Mouse (Mus musculus) lung, embryonic 16.5 days (tissue): Measurements from ENCODE around the gene D430019H16Rik. TPM values are rescaled to one million over a fixed set of nuclear protein-coding genes. Genes with fewer than 3 reads are reported as not detected.
A peak's percentile ranks its signal among the peaks of the same experiment; 100 is the strongest.

Experiments
- ATAC-seq: fragments of 200-750 bp; cut with Nextera tagmentation; 2 replicates; pipeline ENCODE4 v1.8.0; 2017; ENCODE audit warnings: low read depth, mild to moderate bottlenecking, moderate library complexity
- H3K27ac ChIP-seq: fragments of 300-500 bp; sonication (generic); 2 replicates; pipeline ENCODE4 v1.5.1; 2014; ENCODE audit warnings: mild to moderate bottlenecking, control low read depth, low read length
- H3K27me3 ChIP-seq: fragments of 300-500 bp; sonication (generic); 2 replicates; pipeline ENCODE4 v1.6.1; 2014; ENCODE audit warnings: low read depth, low read length, mixed read lengths; ENCODE audit not compliant: control insufficient read depth, insufficient read depth
- H3K36me3 ChIP-seq: fragments of 300-500 bp; sonication (generic); 2 replicates; pipeline ENCODE4 v1.6.1; 2014; ENCODE audit warnings: low read length; ENCODE audit not compliant: control insufficient read depth, insufficient read depth
- H3K4me1 ChIP-seq: fragments of 300-500 bp; sonication (generic); replicated peaks from 2 replicates; pipeline ENCODE4 v1.6.1; 2014; ENCODE audit warnings: low read length, mixed read lengths; ENCODE audit not compliant: control insufficient read depth, insufficient read depth
- H3K4me2 ChIP-seq: fragments of 300-500 bp; sonication (generic); 2 replicates; pipeline ENCODE4 v1.6.1; 2014; ENCODE audit warnings: low read depth, low read length, control low read depth
- H3K4me3 ChIP-seq: fragments of 300-500 bp; sonication (generic); 2 replicates; pipeline ENCODE4 v1.5.1; 2014; ENCODE audit warnings: mild to moderate bottlenecking, low read length, control low read depth
- H3K9ac ChIP-seq: fragments of 300-500 bp; sonication (generic); 2 replicates; pipeline ENCODE4 v1.6.1; 2014; ENCODE audit warnings: low read length, control low read depth
- H3K9me3 ChIP-seq: fragments of 300-500 bp; sonication (generic); 2 replicates; pipeline ENCODE4 v1.6.1; 2016; ENCODE audit warnings: low read length; ENCODE audit not compliant: control insufficient read depth
- whole genome bisulfite sequencing: fragments of 180-500 bp; shearing (Covaris S2); extraction: QIAGEN DNeasy Blood & Tissue Kit; methylation state at CpG from one replicate; pipeline ENCODE4 v1.1.7; 2014; 5-methylcytosine and 5-hydroxymethylcytosine counted together
- polyA plus RNA-seq: library from polyadenylated mRNA; unstranded; fragments of >200 nt; fragmentation: Nextera tagmentation; extraction: Ambion mirVana; gene quantifications from 2 replicates; pipeline ENCODE4 v1.2.1, GENCODE M21; 2015

The D430019H16Rik gene
- polyA plus RNA-seq, 1 experiment from 2014 or later: 1.1 TPM

DNA sequence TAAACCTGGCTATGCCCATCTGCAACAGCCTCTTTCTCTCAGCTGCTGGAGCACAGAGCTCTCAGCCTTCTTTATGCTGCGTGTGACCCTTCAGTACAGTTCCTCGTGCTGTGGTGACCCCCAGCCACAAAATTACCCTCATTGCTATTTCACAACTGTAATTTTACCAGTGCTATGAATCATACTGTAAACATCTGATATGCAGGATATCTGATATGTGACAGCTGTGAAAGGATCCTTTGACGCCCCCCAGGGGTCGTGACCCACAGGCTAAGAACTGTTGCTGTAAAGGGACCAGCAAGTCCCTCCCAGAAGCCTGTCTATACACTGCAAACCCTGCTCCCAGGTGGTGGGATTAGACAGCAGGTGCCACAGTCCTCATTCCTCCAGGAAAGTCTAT is 45.2 kb downstream of the D430019H16Rik start:
- H3K4me1 ChIP-seq: peaks cover 8% of the 10 kb centered on the region; the same call in 1 of the 2 replicates
- H3K27ac ChIP-seq: no peak overlapping the region
- no peaks in the 10 kb centered on the region for H3K9me3 ChIP-seq
- 0 out of 2 replicates have a peak, but pooled peaks cover 2% of the 10 kb centered on the region for H3K27me3 ChIP-seq
- peak; percentile 26 for ATAC-seq
- H3K36me3 ChIP-seq: no peaks in the 10 kb centered on the region
- WGBS: 44% methylated on average over 4 of the region's 4 CpGs
- no peak overlapping the region for H3K9ac ChIP-seq
- no peak overlapping the region for H3K4me2 ChIP-seq
- H3K4me3 ChIP-seq: no peak overlapping the region

DNA sequence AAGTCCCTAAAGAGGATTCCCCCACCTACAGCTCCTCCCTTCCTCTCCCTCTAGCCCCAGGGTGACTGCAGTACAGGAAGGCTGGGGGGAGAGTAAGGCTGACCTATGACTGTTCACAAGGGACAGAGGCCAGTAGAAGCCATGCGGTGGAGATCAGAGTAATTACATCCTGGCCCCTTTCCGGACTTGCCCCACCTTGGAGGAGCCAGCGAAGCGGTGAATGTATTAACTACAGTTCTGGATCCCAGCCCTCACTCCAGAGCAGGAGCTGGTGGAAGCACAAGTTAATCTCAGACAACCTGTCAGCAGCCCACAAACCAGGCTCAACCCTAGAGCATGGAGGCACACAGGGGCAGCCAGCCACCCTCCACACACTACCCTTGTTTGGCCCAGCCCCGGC is 47.3 kb downstream of the D430019H16Rik start:
- Histone ChIP-seq H3K27ac (no peak overlapping the region), H3K9me3 (no peaks in the 10 kb centered on the region), H3K27me3 (0 out of 2 replicates have a peak, but pooled peaks cover under 1% of the 10 kb centered on the region), H3K4me1 (peaks cover 8% of the 10 kb centered on the region; the same call in 1 of the 2 replicates), H3K4me2 (no peak overlapping the region), H3K9ac (no peak overlapping the region; the same call in 1 of the 2 replicates), H3K36me3 (no peaks in the 10 kb centered on the region), H3K4me3 (no peak overlapping the region)
- ATAC-seq: no peak
- 65% methylated on average over 5 of the region's 5 CpGs for WGBS

DNA sequence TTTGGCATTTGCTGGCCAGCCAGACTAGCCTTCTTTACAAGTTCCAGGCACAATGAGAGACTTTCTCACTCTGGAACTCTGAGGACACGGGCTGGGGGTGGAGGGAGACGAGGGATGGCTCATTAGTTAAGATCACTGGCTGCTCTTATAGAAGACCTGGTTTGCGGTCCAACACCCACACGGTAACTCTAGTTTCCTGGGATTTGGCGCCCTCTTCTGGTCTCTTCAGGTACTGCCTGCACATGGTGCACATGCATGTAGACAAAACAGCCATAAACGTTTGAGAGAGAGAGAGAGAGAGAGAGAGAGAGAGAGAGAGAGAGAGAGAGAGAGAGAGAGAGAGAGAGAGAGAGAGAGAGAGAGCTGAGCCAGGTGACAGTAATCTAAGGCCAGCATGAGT is 51.1 kb downstream of the D430019H16Rik start:
- no peak for ATAC-seq
- 63% methylated on average over 6 of the region's 6 CpGs for WGBS
- H3K36me3 ChIP-seq: no peaks in the 10 kb centered on the region

GRCm38 (mm10) chr12:105511109-105511508 is 57.5 kb downstream of the D430019H16Rik start:
- Histone ChIP-seq H3K27me3 (no peaks in the 10 kb centered on the region), H3K36me3 (no peaks in the 10 kb centered on the region), H3K27ac (peak overlapping the region; percentile 89), H3K4me3 (no peak overlapping the region), H3K9me3 (no peaks in the 10 kb centered on the region), H3K4me2 (peak overlapping the region; percentile 38; the same call in 1 of the 2 replicates), H3K4me1 (peaks cover 11% of the 10 kb centered on the region), H3K9ac (no peak overlapping the region)
- peak; percentile 35; the same call in 1 of the 2 replicates for ATAC-seq
- 68% methylated on average over 5 of the region's 5 CpGs for WGBS

More for the DNA sequence above, 51.1 kb downstream of the D430019H16Rik start:
- Histone ChIP-seq H3K27me3 (no peaks in the 10 kb centered on the region), H3K4me3 (no peak overlapping the region), H3K9ac (no peak overlapping the region), H3K9me3 (no peaks in the 10 kb centered on the region), H3K4me2 (no peak overlapping the region), H3K4me1 (peaks cover 2% of the 10 kb centered on the region; the same call in 1 of the 2 replicates), H3K27ac (no peak overlapping the region)

DNA sequence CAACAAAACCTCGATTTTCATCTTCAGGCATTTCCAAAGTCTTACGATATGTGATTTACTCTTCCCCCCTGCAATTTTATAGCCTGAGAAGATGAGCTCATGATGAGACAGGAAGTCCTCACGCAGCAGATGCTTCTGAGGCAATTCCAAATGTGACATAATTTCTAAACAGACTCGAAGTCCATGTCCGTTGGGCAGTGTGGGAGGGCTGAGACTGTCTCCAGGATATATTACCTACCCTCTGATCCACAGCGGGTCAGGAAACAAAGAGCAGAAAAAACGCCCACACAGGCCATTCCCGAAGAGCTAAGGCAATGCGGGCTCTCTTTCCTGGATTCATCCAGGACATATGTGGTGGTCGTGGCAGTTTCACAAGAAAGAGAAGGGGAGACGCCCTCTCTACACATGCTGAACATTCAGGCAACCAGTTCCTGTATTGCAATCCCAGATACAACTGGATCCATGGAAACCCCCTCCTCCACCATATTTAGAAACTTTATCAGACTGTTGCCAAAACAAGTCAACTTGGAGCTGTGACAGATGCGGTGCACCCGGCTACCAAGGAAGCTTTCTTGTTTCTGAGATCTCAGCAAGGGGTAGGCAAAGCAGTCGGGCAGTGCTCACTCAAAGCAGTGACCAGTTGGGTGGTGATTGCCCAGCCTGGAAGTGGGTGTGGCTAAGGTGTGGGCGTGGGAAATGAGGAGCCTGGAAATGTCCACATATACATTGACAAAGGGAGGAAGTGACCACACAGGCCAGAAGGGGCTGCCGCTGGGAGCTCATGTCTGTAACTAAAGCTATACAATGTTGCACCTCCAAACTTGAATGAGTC is 58.2 kb downstream of the D430019H16Rik start:
- WGBS: 35% methylated on average over 16 of the region's 16 CpGs
- peak overlapping the region; percentile 38 for H3K4me2 ChIP-seq
- ATAC-seq: peak; percentile 86

DNA sequence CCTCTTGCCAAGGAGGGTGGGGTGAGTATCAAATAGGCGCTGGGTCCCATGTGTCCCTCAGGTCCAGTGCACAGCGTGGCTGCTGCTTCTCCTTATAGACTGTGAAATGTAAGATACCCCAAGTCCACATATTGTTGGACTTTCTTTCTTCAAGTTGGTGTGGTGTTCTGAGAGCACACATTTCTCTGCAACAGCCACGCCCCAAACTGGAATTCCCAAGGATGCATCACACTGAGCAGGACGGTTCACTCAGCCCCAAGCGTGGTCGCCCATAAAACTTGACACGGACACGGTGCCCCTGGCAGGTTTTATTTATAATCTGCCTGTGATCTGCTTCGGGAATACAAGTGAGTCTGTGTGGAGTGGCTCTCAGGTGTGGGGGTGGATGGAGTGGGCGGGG is 60.5 kb downstream of the D430019H16Rik start:
- H3K27ac ChIP-seq: peak overlapping the region; percentile 57; the same call in 1 of the 2 replicates
- no peak overlapping the region for H3K4me2 ChIP-seq
- 62% methylated on average over 10 of the region's 10 CpGs for WGBS
- H3K9me3 ChIP-seq: no peaks in the 10 kb centered on the region
- H3K4me3 ChIP-seq: no peak overlapping the region
- no peak for ATAC-seq
- no peak overlapping the region for H3K9ac ChIP-seq
- H3K4me1 ChIP-seq: peaks cover 17% of the 10 kb centered on the region
- no peaks in the 10 kb centered on the region for H3K27me3 ChIP-seq
- no peaks in the 10 kb centered on the region for H3K36me3 ChIP-seq

More for the DNA sequence above, 58.2 kb downstream of the D430019H16Rik start:
- no peak overlapping the region for H3K4me3 ChIP-seq
- H3K4me1 ChIP-seq: peaks cover 11% of the 10 kb centered on the region
- no peaks in the 10 kb centered on the region for H3K27me3 ChIP-seq
- H3K36me3 ChIP-seq: no peaks in the 10 kb centered on the region
- H3K9me3 ChIP-seq: no peaks in the 10 kb centered on the region
- peak overlapping the region; percentile 89 for H3K27ac ChIP-seq
- no peak overlapping the region for H3K9ac ChIP-seq

DNA sequence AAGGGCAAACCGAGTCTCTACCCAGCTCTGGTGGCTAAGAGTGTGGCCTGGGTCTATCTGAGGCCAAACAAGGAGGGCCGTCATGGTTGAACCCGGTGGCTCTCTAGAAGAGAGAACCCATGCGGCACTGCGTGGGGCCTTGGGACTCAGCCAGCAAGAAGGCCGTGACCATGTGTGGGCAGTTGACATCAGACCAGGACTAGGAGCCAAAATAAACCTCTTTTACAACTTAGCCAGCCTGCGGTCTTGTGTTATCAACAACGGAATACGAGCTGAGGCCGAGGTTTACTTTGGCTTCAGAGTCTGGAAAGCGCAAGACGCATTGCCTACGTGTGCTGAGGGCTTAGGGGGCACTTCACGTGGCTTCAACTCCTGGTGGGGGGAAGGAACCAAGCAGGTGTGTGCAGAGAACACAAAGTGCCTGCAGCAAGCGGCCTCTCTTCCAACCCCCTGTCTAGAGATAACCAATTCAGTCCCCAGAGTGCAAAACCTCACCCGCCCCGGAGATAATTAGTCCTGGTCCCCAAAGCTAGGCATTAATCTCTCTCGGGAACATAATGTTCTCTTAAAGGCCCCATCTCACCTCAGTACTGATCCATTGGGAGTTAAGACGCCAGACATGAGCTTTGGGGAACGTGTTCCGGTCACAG is 63.5 kb downstream of the D430019H16Rik start:
- H3K9ac ChIP-seq: no peak overlapping the region
- H3K4me3 ChIP-seq: no peak overlapping the region
- H3K27ac ChIP-seq: peak overlapping the region; percentile 45
- H3K4me2 ChIP-seq: no peak overlapping the region
- H3K4me1 ChIP-seq: peaks cover 31% of the 10 kb centered on the region
- peak; percentile 32 for ATAC-seq
- H3K9me3 ChIP-seq: no peaks in the 10 kb centered on the region
- no peaks in the 10 kb centered on the region for H3K27me3 ChIP-seq
- no peaks in the 10 kb centered on the region for H3K36me3 ChIP-seq
- WGBS: 46% methylated on average over 21 of the region's 21 CpGs

- Histone ChIP-seq H3K36me3 (no peaks in the 10 kb centered on the region), H3K4me1 (peaks cover 31% of the 10 kb centered on the region), H3K9me3 (no peaks in the 10 kb centered on the region), H3K27me3 (no peaks in the 10 kb centered on the region), H3K4me3 (no peak overlapping the region), H3K4me2 (no peak overlapping the region), H3K9ac (no peak overlapping the region), H3K27ac (peak overlapping the region; percentile 58)
- ATAC-seq: no peak
- 77% methylated on average over 2 of the region's 2 CpGs for WGBS
Measured at GRCm38 (mm10) chr12:105519851-105520250, 66.2 kb downstream of the D430019H16Rik start.

DNA sequence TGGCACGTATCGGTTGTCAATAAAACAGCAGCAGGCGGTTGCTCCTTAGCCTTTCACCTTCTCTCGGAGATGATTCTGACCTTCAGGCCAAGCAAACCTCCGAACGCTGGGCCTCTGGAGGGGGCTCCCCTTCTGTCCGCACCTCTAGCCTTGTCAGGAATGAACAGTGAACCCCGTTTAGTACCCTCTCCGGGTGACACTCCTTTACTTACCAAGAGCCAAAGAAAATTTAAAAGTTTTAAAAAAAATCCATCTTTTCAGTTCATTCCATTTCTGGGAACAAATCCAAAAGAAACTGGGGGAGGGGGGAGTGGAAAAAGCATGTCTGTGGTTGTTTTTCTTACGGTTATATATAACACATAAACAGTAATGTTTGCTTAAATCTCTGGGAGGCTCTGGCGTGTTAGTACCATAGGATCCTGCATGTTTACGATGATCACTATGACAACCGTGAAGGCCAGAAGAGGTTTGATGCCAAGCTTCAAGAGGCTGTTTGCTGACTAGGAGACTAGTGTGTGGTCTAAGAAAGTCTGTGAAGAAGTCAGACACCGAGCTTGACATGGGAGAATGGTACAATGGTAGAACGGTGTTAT is 67.6 kb downstream of the D430019H16Rik start:
- H3K4me2 ChIP-seq: peak overlapping the region; percentile 31
- no peaks in the 10 kb centered on the region for H3K36me3 ChIP-seq
- H3K4me1 ChIP-seq: peaks cover 39% of the 10 kb centered on the region
- H3K27me3 ChIP-seq: no peaks in the 10 kb centered on the region
- no peaks in the 10 kb centered on the region for H3K9me3 ChIP-seq
- no peak overlapping the region for H3K9ac ChIP-seq
- no peak overlapping the region for H3K4me3 ChIP-seq
- peak overlapping the region; percentile 89 for H3K27ac ChIP-seq
- ATAC-seq: peak; percentile 86
- WGBS: 36% methylated on average over 15 of the region's 15 CpGs
